Mouse (Mus musculus) forebrain, postnatal 0 days (tissue): Measurements from ENCODE around the gene Mcf2l. TPM values are rescaled to one million over a fixed set of nuclear protein-coding genes. Genes with fewer than 3 reads are reported as not detected.

ENCODE experiments used
- ATAC-seq: fragments of 200-750 bp; cut with Nextera tagmentation; 2 replicates; pipeline ENCODE4 v1.8.0; 2017; ENCODE audit warnings: mild to moderate bottlenecking, moderate library complexity
- DNase-seq: peaks from one replicate; pipeline ENCODE4 v3.0.0-alpha.2; 2015
- H3K27ac ChIP-seq: fragments of 300-500 bp; sonication (generic); 2 replicates; pipeline ENCODE4 v1.5.1; 2014; ENCODE audit warnings: low read depth, mild to moderate bottlenecking, antibody characterized with exemption, low read length, moderate library complexity, mixed read lengths
- H3K27me3 ChIP-seq: fragments of 300-500 bp; sonication (generic); 2 replicates; pipeline ENCODE4 v1.6.1; 2014; ENCODE audit warnings: mild to moderate bottlenecking, low read length, mixed read lengths; ENCODE audit not compliant: insufficient read depth
- H3K36me3 ChIP-seq: fragments of 300-500 bp; sonication (generic); 2 replicates; pipeline ENCODE4 v1.6.1; 2014; ENCODE audit warnings: mild to moderate bottlenecking, moderate library complexity; ENCODE audit not compliant: insufficient read depth
- H3K4me1 ChIP-seq: fragments of 300-500 bp; sonication (generic); 2 replicates; pipeline ENCODE4 v1.6.1; 2014; ENCODE audit warnings: antibody characterized with exemption; ENCODE audit not compliant: insufficient read depth
- H3K4me2 ChIP-seq: fragments of 300-500 bp; sonication (generic); 2 replicates; pipeline ENCODE4 v1.6.1; 2014; ENCODE audit warnings: low read depth, mild to moderate bottlenecking, moderate library complexity
- H3K4me3 ChIP-seq: fragments of 300-500 bp; sonication (generic); 2 replicates; pipeline ENCODE4 v1.5.1; 2014; ENCODE audit warnings: low read depth, low read length, mixed read lengths
- H3K9ac ChIP-seq: fragments of 300-500 bp; sonication (generic); 2 replicates; pipeline ENCODE4 v1.6.1; 2014; ENCODE audit warnings: mild to moderate bottlenecking
- H3K9me3 ChIP-seq: fragments of 300-500 bp; sonication (generic); 2 replicates; pipeline ENCODE4 v1.6.1; 2016; ENCODE audit warnings: low read length
- CTCF ChIP-seq: sonication (generic); IDR thresholded peaks from 2 replicates; pipeline ENCODE4 v1.5.1; 2016; ENCODE audit warnings: antibody characterized with exemption, control low read depth, low read depth
- WGBS: fragments of 180-500 bp; shearing (Covaris S2); extraction: QIAGEN DNeasy Blood & Tissue Kit; methylation state at CpG from one replicate; pipeline ENCODE4 v1.1.7; 2014; 5-methylcytosine and 5-hydroxymethylcytosine counted together
- polyA plus RNA-seq: library from polyadenylated mRNA; unstranded; fragments of >200 nt; fragmentation: Nextera tagmentation; extraction: Ambion mirVana; gene quantifications from 2 replicates; pipeline ENCODE4 v1.2.1, GENCODE M21; 2015
- total RNA-seq: library from RNA; depleted of rRNA; stranded (reverse); fragments of >200 nt; gene quantifications from 2 replicates; pipeline ENCODE4 v1.2.3, GENCODE M21; 2014

Gene Mcf2l
- total and polyA plus RNA-seq, 2 experiments from 2014 or later = 118 to 371 TPM

- H3K27ac ChIP-seq = no peak overlapping the region; the same call in 1 of the 2 replicates
- no peak overlapping the region for H3K4me3 ChIP-seq
- DNase-seq (no peak), ATAC-seq (no peak)
- H3K36me3 ChIP-seq = no peaks in the 10 kb centered on the region
- H3K9ac ChIP-seq = no peak overlapping the region
- no peaks in the 10 kb centered on the region for H3K27me3 ChIP-seq
- H3K4me2 ChIP-seq = no peak overlapping the region
- no peaks in the 10 kb centered on the region; the same call in 1 of the 2 replicates for H3K4me1 ChIP-seq
- 89% methylated on average over 8 of the region's 8 CpGs for WGBS
- TF ChIP-seq CTCF = no peak
- no peaks in the 10 kb centered on the region for H3K9me3 ChIP-seq
These were observed 51.4 kb downstream of the Mcf2l start for GRCm38 (mm10) chr8:12925051-12925450.

GRCm38 (mm10) chr8:12925941-12926381, 52.4 kb downstream of the Mcf2l start:
- Histone ChIP-seq H3K4me3 (no peak overlapping the region), H3K9me3 (no peaks in the 10 kb centered on the region), H3K4me2 (no peak overlapping the region), H3K27ac (peak overlapping the region; percentile 29; the same call in 1 of the 2 replicates), H3K4me1 (no peaks in the 10 kb centered on the region), H3K9ac (no peak overlapping the region), H3K36me3 (no peaks in the 10 kb centered on the region), H3K27me3 (no peaks in the 10 kb centered on the region)
- no peak for DNase-seq
- no peak for ATAC-seq
- no peak for TF ChIP-seq CTCF
- 68% methylated on average over 13 of the region's 13 CpGs for WGBS

DNA sequence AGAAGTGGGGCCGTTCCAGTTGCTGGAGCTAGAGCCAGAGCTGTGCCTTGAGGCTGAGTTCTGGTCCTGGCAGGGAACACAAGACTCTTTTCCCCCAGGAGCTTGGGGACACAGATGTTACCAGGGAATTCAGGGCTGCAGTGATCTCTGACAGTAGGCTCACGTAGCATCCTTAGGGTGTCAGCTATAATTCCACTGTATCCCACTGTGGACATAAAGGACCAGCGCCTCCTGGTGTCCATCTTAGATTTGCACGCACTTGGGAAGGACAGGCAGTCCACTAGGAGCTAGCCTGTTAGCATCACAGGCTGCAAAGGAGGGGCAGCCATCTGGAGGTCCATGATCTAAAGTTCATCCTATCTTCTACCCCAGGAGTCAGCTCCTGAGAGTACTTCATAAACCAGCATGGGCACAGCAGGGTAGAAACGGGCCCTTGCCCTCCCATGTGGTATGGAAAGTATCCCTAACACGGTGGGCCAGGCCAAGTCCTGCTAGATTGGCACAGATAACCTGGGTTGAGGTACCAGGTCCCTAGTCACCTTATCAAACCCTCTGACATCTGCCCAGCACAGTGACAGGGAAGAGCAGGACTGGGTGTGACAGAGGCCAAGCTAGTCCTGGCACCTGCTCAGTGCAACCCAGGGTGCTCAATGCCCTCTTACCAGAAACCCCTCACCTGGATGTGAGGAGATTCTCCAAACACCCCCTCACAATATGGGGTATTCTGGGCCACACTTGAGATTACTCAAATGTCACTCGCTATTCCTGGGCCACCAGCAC, 53.8 kb downstream of the Mcf2l start:
- DNase-seq (peak; percentile 66), ATAC-seq (peak; percentile 57)
- Histone ChIP-seq H3K9ac (no peak overlapping the region), H3K4me3 (no peak overlapping the region), H3K4me1 (no peaks in the 10 kb centered on the region), H3K36me3 (no peaks in the 10 kb centered on the region), H3K27me3 (no peaks in the 10 kb centered on the region), H3K4me2 (0 out of 2 replicates have a peak overlapping the region, but pooled peaks have one; percentile 5), H3K9me3 (no peaks in the 10 kb centered on the region), H3K27ac (no peak overlapping the region)
- TF ChIP-seq CTCF = peak; percentile 80
- 59% methylated on average over 7 of the region's 7 CpGs for WGBS

- 78% methylated on average over 8 of the region's 8 CpGs for WGBS
- Histone ChIP-seq H3K27ac (no peak overlapping the region), H3K27me3 (no peaks in the 10 kb centered on the region), H3K4me3 (no peak overlapping the region), H3K4me2 (no peak overlapping the region), H3K36me3 (no peaks in the 10 kb centered on the region), H3K4me1 (no peaks in the 10 kb centered on the region), H3K9me3 (no peaks in the 10 kb centered on the region), H3K9ac (no peak overlapping the region)
- TF ChIP-seq CTCF = no peak
- ATAC-seq = no peak
- DNase-seq = no peak
These were observed 54.4 kb downstream of the Mcf2l start for GRCm38 (mm10) chr8:12928033-12928432.

- H3K27ac ChIP-seq = no peak overlapping the region
- no peak overlapping the region for H3K9ac ChIP-seq
- H3K36me3 ChIP-seq = no peaks in the 10 kb centered on the region
These were observed 55.3 kb downstream of the Mcf2l start for GRCm38 (mm10) chr8:12928931-12929330.

DNA sequence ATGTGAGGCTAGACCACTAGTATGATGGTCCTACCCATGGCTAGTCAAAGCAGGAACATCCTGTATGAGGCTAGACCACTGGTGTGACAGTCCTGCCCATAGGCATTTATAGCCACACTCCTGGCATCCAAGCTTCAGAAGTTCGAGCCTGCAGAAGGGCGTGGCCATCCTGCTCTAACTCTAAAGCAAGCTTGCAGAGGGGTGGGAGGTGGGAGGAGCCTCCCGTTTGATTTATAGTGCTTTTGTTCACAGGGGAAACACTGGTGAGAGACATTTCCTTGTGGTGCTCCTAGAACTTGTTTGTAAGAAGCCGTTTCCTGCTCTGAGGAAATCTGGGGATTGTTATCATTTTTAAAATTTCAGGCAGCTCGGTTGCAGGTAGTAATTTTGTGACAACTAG, 56.7 kb downstream of the Mcf2l start:
- ATAC-seq (no peak), DNase-seq (no peak)
- Histone ChIP-seq H3K9me3 (no peaks in the 10 kb centered on the region), H3K4me1 (no peaks in the 10 kb centered on the region), H3K4me3 (no peak overlapping the region), H3K36me3 (no peaks in the 10 kb centered on the region), H3K4me2 (no peak overlapping the region), H3K9ac (no peak overlapping the region), H3K27me3 (no peaks in the 10 kb centered on the region), H3K27ac (no peak overlapping the region)
- no peak for TF ChIP-seq CTCF
- 40% methylated on average over 5 of the region's 5 CpGs for WGBS

More at GRCm38 (mm10) chr8:12928931-12929330, 55.3 kb downstream of the Mcf2l start:
- no peak for TF ChIP-seq CTCF
- no peak for DNase-seq
- Histone ChIP-seq H3K4me1 (no peaks in the 10 kb centered on the region), H3K27me3 (no peaks in the 10 kb centered on the region), H3K4me3 (no peak overlapping the region), H3K4me2 (no peak overlapping the region), H3K9me3 (no peaks in the 10 kb centered on the region)
- ATAC-seq = no peak
- WGBS = 85% methylated on average over 5 of the region's 5 CpGs

GRCm38 (mm10) chr8:12931426-12931825, 57.8 kb downstream of the Mcf2l start:
- Histone ChIP-seq H3K9me3 (no peaks in the 10 kb centered on the region), H3K9ac (no peak overlapping the region), H3K27ac (no peak overlapping the region), H3K4me1 (no peaks in the 10 kb centered on the region), H3K36me3 (no peaks in the 10 kb centered on the region), H3K4me3 (no peak overlapping the region), H3K27me3 (no peaks in the 10 kb centered on the region), H3K4me2 (no peak overlapping the region)
- ATAC-seq = no peak
- no peak for TF ChIP-seq CTCF
- no peak for DNase-seq
- 53% methylated on average over 11 of the region's 11 CpGs for WGBS
